Mouse (Mus musculus) intestine, embryonic 15.5 days (tissue): ENCODE results near the gene Fanci. TPM values are rescaled to one million over a fixed set of nuclear protein-coding genes. Genes with fewer than 3 reads are reported as not detected.

Experiments used
- ATAC-seq: fragments of 200-750 bp; cut with Nextera tagmentation; 2 replicates; pipeline ENCODE4 v1.8.0; 2017; ENCODE audit warnings: moderate TSS enrichment, moderate library complexity
- H3K27ac ChIP-seq: fragments of 300-500 bp; sonication (generic); 2 replicates; pipeline ENCODE4 v1.5.1; 2015; ENCODE audit warnings: mild to moderate bottlenecking, inconsistent platforms
- H3K27me3 ChIP-seq: fragments of 300-500 bp; sonication (generic); replicated peaks from 2 replicates; pipeline ENCODE4 v1.6.1; 2015; ENCODE audit warnings: inconsistent platforms
- H3K36me3 ChIP-seq: fragments of 300-500 bp; sonication (generic); 2 replicates; pipeline ENCODE4 v1.6.1; 2015; ENCODE audit warnings: inconsistent platforms
- H3K4me1 ChIP-seq: fragments of 300-500 bp; sonication (generic); replicated peaks from 2 replicates; pipeline ENCODE4 v1.6.1; 2015; ENCODE audit warnings: inconsistent platforms
- H3K4me2 ChIP-seq: fragments of 300-500 bp; sonication (generic); replicated peaks from 2 replicates; pipeline ENCODE4 v1.6.1; 2015; ENCODE audit warnings: mild to moderate bottlenecking, inconsistent platforms
- H3K4me3 ChIP-seq: fragments of 300-500 bp; sonication (generic); replicated peaks from 2 replicates; pipeline ENCODE4 v1.5.1; 2015; ENCODE audit warnings: inconsistent platforms
- H3K9ac ChIP-seq: fragments of 300-500 bp; sonication (generic); 2 replicates; pipeline ENCODE4 v1.6.1; 2015; ENCODE audit warnings: inconsistent platforms
- H3K9me3 ChIP-seq: fragments of 300-500 bp; sonication (generic); 2 replicates; pipeline ENCODE4 v1.6.1; 2016; ENCODE audit warnings: inconsistent platforms
- WGBS: fragments of 180-500 bp; shearing (Covaris S2); methylation state at CpG from one replicate; pipeline ENCODE4 v1.1.7; 2015; 5-methylcytosine and 5-hydroxymethylcytosine counted together
- polyA plus RNA-seq: library from polyadenylated mRNA; unstranded; fragments of >200 nt; fragmentation: Nextera tagmentation; extraction: Ambion mirVana; gene quantifications from 2 replicates; pipeline ENCODE4 v1.2.1, GENCODE M21; 2015

Fanci gene
- polyA plus RNA-seq, 1 experiment from 2014 or later = 8.6 TPM

GRCm38 (mm10) chr7:79363370-79364043 lies 28.2 kb upstream of the Fanci start:
- Histone ChIP-seq H3K27ac (no peak overlapping the region), H3K36me3 (peaks cover 12% of the 10 kb centered on the region; the same call in 1 of the 2 replicates), H3K4me2 (no peak overlapping the region), H3K4me3 (no peak overlapping the region), H3K9me3 (no peaks in the 10 kb centered on the region), H3K4me1 (no peaks in the 10 kb centered on the region), H3K27me3 (no peaks in the 10 kb centered on the region), H3K9ac (no peak overlapping the region)
- ATAC-seq = no peak
- WGBS = 62% methylated on average over 8 of the region's 8 CpGs

GRCm38 (mm10) chr7:79368664-79369063 lies 23.1 kb upstream of the Fanci start:
- Histone ChIP-seq H3K27me3 (no peaks in the 10 kb centered on the region), H3K9me3 (no peaks in the 10 kb centered on the region), H3K27ac (no peak overlapping the region), H3K4me3 (no peak overlapping the region), H3K36me3 (no peaks in the 10 kb centered on the region), H3K4me1 (no peaks in the 10 kb centered on the region), H3K9ac (no peak overlapping the region), H3K4me2 (no peak overlapping the region)
- no peak for ATAC-seq
- whole genome bisulfite sequencing = 76% methylated on average over 5 of the region's 5 CpGs

- Histone ChIP-seq H3K4me2 (no peak overlapping the region), H3K4me1 (no peaks in the 10 kb centered on the region), H3K27ac (no peak overlapping the region), H3K27me3 (no peaks in the 10 kb centered on the region), H3K4me3 (no peak overlapping the region), H3K9me3 (no peaks in the 10 kb centered on the region), H3K9ac (no peak overlapping the region), H3K36me3 (no peaks in the 10 kb centered on the region)
- ATAC-seq = no peak
- WGBS = 28% methylated on average over 4 of the region's 4 CpGs
Observed at GRCm38 (mm10) chr7:79369416-79369815, 22.3 kb upstream of the Fanci start.

GRCm38 (mm10) chr7:79371321-79371879 lies 20.3 kb upstream of the Fanci start:
- peak; percentile 75 for ATAC-seq
- H3K4me2 ChIP-seq = no peak overlapping the region
- no peak overlapping the region for H3K9ac ChIP-seq
- no peak overlapping the region for H3K27ac ChIP-seq
- no peaks in the 10 kb centered on the region for H3K36me3 ChIP-seq
- WGBS = 31% methylated on average over 10 of the region's 10 CpGs
- H3K4me3 ChIP-seq = no peak overlapping the region
- H3K27me3 ChIP-seq = no peaks in the 10 kb centered on the region
- H3K4me1 ChIP-seq = 0 out of 2 replicates have a peak, but pooled peaks cover 4% of the 10 kb centered on the region
- no peaks in the 10 kb centered on the region for H3K9me3 ChIP-seq

- no peak for ATAC-seq
- Histone ChIP-seq H3K4me2 (no peak overlapping the region), H3K27ac (no peak overlapping the region)
Observed at GRCm38 (mm10) chr7:79374017-79374416, 17.7 kb upstream of the Fanci start.

GRCm38 (mm10) chr7:79375594-79375993 lies 16.1 kb upstream of the Fanci start:
- Histone ChIP-seq H3K4me3 (no peak overlapping the region), H3K9me3 (no peaks in the 10 kb centered on the region), H3K36me3 (no peaks in the 10 kb centered on the region), H3K27ac (no peak overlapping the region), H3K27me3 (no peaks in the 10 kb centered on the region), H3K4me2 (no peak overlapping the region), H3K4me1 (0 out of 2 replicates have a peak, but pooled peaks cover 4% of the 10 kb centered on the region), H3K9ac (no peak overlapping the region)
- no peak for ATAC-seq
- WGBS = 74% methylated on average over 5 of the region's 5 CpGs

More at GRCm38 (mm10) chr7:79374017-79374416, 17.7 kb upstream of the Fanci start:
- Histone ChIP-seq H3K9ac (no peak overlapping the region), H3K36me3 (no peaks in the 10 kb centered on the region), H3K4me1 (0 out of 2 replicates have a peak, but pooled peaks cover 4% of the 10 kb centered on the region), H3K27me3 (no peaks in the 10 kb centered on the region), H3K9me3 (no peaks in the 10 kb centered on the region), H3K4me3 (no peak overlapping the region)

- no peaks in the 10 kb centered on the region for H3K9me3 ChIP-seq
- 0 out of 2 replicates have a peak, but pooled peaks cover 4% of the 10 kb centered on the region for H3K4me1 ChIP-seq
- H3K27ac ChIP-seq = no peak overlapping the region
- H3K36me3 ChIP-seq = no peaks in the 10 kb centered on the region
- H3K27me3 ChIP-seq = no peaks in the 10 kb centered on the region
- H3K4me3 ChIP-seq = no peak overlapping the region
- ATAC-seq = no peak
- no peak overlapping the region for H3K4me2 ChIP-seq
- WGBS = 83% methylated on average over 10 of the region's 10 CpGs
- H3K9ac ChIP-seq = no peak overlapping the region
Observed at GRCm38 (mm10) chr7:79376516-79377275, 15.0 kb upstream of the Fanci start.

GRCm38 (mm10) chr7:79386422-79387133 lies 5.2 kb upstream of the Fanci start, which contains the start of gene Rlbp1:
Gene Rlbp1 (minus strand): TSS chr7:79387048.
- no peak within 1 kb of the TSS for H3K9ac ChIP-seq
- no peaks in the 10 kb centered on the region for H3K9me3 ChIP-seq
- ATAC-seq = no peak
- H3K27me3 ChIP-seq = no peaks in the 10 kb centered on the region
- H3K4me3 ChIP-seq = no peak within 1 kb of the TSS
- no peaks in the 10 kb centered on the region for H3K36me3 ChIP-seq
- no peak within 1 kb of the TSS for H3K4me2 ChIP-seq
- H3K4me1 ChIP-seq = no peaks in the 10 kb centered on the region
- H3K27ac ChIP-seq = no peak within 1 kb of the TSS
- WGBS = 74% methylated on average over 16 of the region's 16 CpGs

GRCm38 (mm10) chr7:79387140-79387539 lies 4.6 kb upstream of the Fanci start:
- 77% methylated on average over 8 of the region's 8 CpGs for WGBS
- H3K4me3 ChIP-seq = no peak overlapping the region
- ATAC-seq = no peak
- no peak overlapping the region for H3K4me2 ChIP-seq
- no peaks in the 10 kb centered on the region for H3K9me3 ChIP-seq
- H3K9ac ChIP-seq = no peak overlapping the region
- no peak overlapping the region for H3K27ac ChIP-seq
- no peaks in the 10 kb centered on the region for H3K27me3 ChIP-seq
- no peaks in the 10 kb centered on the region for H3K36me3 ChIP-seq
- no peaks in the 10 kb centered on the region for H3K4me1 ChIP-seq

GRCm38 (mm10) chr7:79387991-79388390 lies 3.7 kb upstream of the Fanci start:
- Histone ChIP-seq H3K4me2 (no peak overlapping the region), H3K9me3 (no peaks in the 10 kb centered on the region), H3K4me3 (no peak overlapping the region), H3K9ac (no peak overlapping the region), H3K27ac (no peak overlapping the region), H3K27me3 (no peaks in the 10 kb centered on the region), H3K36me3 (no peaks in the 10 kb centered on the region), H3K4me1 (peaks cover 3% of the 10 kb centered on the region; the same call in 1 of the 2 replicates)
- no peak for ATAC-seq
- 47% methylated on average over 7 of the region's 7 CpGs for WGBS

- Histone ChIP-seq H3K36me3 (no peaks in the 10 kb centered on the region), H3K4me1 (peaks cover 4% of the 10 kb centered on the region; the same call in 1 of the 2 replicates), H3K27ac (no peak overlapping the region), H3K27me3 (no peaks in the 10 kb centered on the region), H3K4me2 (no peak overlapping the region), H3K4me3 (no peak overlapping the region), H3K9me3 (no peaks in the 10 kb centered on the region), H3K9ac (no peak overlapping the region)
- 70% methylated on average over 7 of the region's 7 CpGs for WGBS
- no peak for ATAC-seq
Observed at GRCm38 (mm10) chr7:79388671-79389206, 3.0 kb upstream of the Fanci start.
